Mouse (Mus musculus) limb, embryonic 12.5 days (tissue): ENCODE results near the gene Sstr2. TPM values are rescaled to one million over a fixed set of nuclear protein-coding genes. Genes with fewer than 3 reads are reported as not detected.

ENCODE experiments used
- ATAC-seq: fragments of 200-750 bp; cut with Nextera tagmentation; 2 replicates; pipeline ENCODE4 v1.8.0; 2017; ENCODE audit warnings: low read depth, moderate TSS enrichment; ENCODE audit not compliant: insufficient number of reproducible peaks, insufficient read depth, low FRiP score, low TSS enrichment
- H3K27ac ChIP-seq: fragments of 300-500 bp; sonication (generic); 2 replicates; pipeline ENCODE4 v1.5.1; 2016; ENCODE audit warnings: mild to moderate bottlenecking, moderate library complexity
- H3K27me3 ChIP-seq: fragments of 300-500 bp; sonication (generic); 2 replicates; pipeline ENCODE4 v1.6.1; 2016; ENCODE audit warnings: mild to moderate bottlenecking, moderate library complexity
- H3K36me3 ChIP-seq: fragments of 300-500 bp; sonication (generic); 2 replicates; pipeline ENCODE4 v1.6.1; 2016; ENCODE audit warnings: mild to moderate bottlenecking, moderate library complexity
- H3K4me1 ChIP-seq: fragments of 300-500 bp; sonication (generic); replicated peaks from 2 replicates; pipeline ENCODE4 v1.6.1; 2016
- H3K4me2 ChIP-seq: fragments of 300-500 bp; sonication (generic); 2 replicates; pipeline ENCODE4 v1.6.1; 2016; ENCODE audit warnings: mild to moderate bottlenecking, moderate library complexity
- H3K4me3 ChIP-seq: fragments of 300-500 bp; sonication (generic); replicated peaks from 2 replicates; pipeline ENCODE4 v1.5.1; 2016; ENCODE audit warnings: mild to moderate bottlenecking
- H3K9ac ChIP-seq: fragments of 300-500 bp; sonication (generic); replicated peaks from 2 replicates; pipeline ENCODE4 v1.6.1; 2016; ENCODE audit warnings: mild to moderate bottlenecking, moderate library complexity
- H3K9me3 ChIP-seq: fragments of 300-500 bp; sonication (generic); 2 replicates; pipeline ENCODE4 v1.6.1; 2016; ENCODE audit warnings: mild to moderate bottlenecking, moderate library complexity
- WGBS: fragments of 180-500 bp; shearing (Covaris S2); methylation state at CpG from one replicate; pipeline ENCODE4 v1.1.7; 2016; 5-methylcytosine and 5-hydroxymethylcytosine counted together
- polyA plus RNA-seq: library from polyadenylated mRNA; unstranded; fragments of >200 nt; fragmentation: Nextera tagmentation; extraction: Ambion mirVana; gene quantifications from 2 replicates; pipeline ENCODE4 v1.2.1, GENCODE M21; 2016

Gene Sstr2
- 0.76 and 0.78 TPM in 2 replicates for polyA plus RNA-seq

DNA sequence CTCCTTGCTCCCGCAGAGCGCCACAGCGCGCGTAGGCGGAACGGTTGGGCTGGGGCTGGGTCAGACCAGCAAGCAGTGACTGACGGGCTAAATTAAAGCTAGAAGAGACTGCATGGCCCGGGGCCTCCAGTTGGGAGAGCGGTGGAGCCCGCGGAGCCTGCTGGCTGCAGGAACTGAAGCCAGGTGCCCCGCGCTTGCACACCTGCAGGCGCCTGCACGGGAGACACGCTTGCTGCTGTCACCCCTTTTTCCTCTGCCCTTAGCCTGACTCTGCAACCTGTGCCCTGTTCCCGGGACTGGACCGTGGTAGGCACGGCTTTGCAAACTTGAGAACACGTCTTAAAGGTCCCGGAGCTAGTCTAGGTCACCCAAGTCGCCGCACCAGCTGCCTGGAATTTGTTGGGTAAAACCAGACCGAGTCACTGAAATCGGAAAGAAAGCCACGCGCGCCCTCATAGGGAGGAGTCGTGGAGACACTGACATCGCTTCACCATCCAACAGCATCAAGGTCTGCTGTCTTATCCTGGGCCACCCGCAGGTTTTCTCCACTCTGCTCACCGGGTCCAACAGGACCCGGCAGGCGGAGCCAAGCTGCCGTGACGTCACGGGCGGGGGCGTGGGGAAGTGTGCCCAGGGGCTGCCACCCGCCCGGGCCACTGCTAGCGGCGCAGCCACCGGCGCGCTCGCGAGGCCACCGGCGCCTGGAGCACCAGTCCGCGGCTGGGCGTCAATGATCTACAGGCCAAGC lies at the start of gene Sstr2:
Gene Sstr2 (plus strand): TSS at position 671 of the 748 bp plus-strand sequence.
- ATAC-seq = peak; percentile 61
- Histone ChIP-seq H3K4me1 (peaks cover 24% of the 10 kb centered on the region), H3K36me3 (no peaks in the 10 kb centered on the region), H3K4me2 (peak within 1 kb of the TSS; percentile 92), H3K9ac (peak within 1 kb of the TSS; percentile 57), H3K9me3 (no peaks in the 10 kb centered on the region), H3K27ac (no peak within 1 kb of the TSS), H3K27me3 (peaks cover 57% of the 10 kb centered on the region), H3K4me3 (peak within 1 kb of the TSS; percentile 51)
- under 1% methylated on average over 54 of the region's 54 CpGs for WGBS

DNA sequence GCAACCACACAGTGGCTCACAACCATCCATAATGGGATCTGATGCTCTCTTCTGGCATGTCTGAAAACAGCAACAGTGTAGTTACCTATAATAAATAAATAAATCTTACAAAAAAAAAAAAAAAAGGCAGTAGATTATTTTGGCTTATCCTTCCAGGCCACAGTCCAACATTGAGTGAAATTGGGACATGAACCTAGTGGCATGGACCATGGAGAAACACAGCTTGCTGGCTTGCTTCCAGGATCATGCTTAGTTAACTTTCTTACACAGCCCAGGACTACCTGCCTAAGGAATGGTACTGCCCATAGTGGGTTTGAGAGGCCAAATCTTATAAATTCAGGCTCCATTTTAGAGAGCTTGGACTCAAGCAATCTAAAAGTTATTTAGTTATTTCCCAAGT lies 47.5 kb upstream of the Sstr2 start:
- no peak for ATAC-seq
- Histone ChIP-seq H3K4me2 (no peak overlapping the region), H3K4me1 (0 out of 2 replicates have a peak, but pooled peaks cover 3% of the 10 kb centered on the region), H3K9me3 (no peaks in the 10 kb centered on the region), H3K27me3 (no peaks in the 10 kb centered on the region), H3K4me3 (no peak overlapping the region), H3K27ac (no peak overlapping the region), H3K9ac (no peak overlapping the region), H3K36me3 (no peaks in the 10 kb centered on the region)

- Histone ChIP-seq H3K36me3 (no peaks in the 10 kb centered on the region), H3K9me3 (no peaks in the 10 kb centered on the region), H3K27me3 (no peaks in the 10 kb centered on the region), H3K4me2 (no peak overlapping the region), H3K9ac (no peak overlapping the region), H3K4me3 (no peak overlapping the region), H3K4me1 (0 out of 2 replicates have a peak, but pooled peaks cover 3% of the 10 kb centered on the region), H3K27ac (0 out of 2 replicates have a peak overlapping the region, but pooled peaks have one; percentile 25)
- WGBS = 72% methylated on average over 6 of the region's 6 CpGs
- no peak for ATAC-seq
These were observed 46.5 kb upstream of the Sstr2 start for GRCm38 (mm10) chr11:113572641-113573040.

GRCm38 (mm10) chr11:113577221-113577620 lies 41.9 kb upstream of the Sstr2 start:
- WGBS = 85% methylated on average over 4 of the region's 4 CpGs
- H3K9me3 ChIP-seq = no peaks in the 10 kb centered on the region
- no peak overlapping the region for H3K27ac ChIP-seq
- no peak for ATAC-seq
- H3K27me3 ChIP-seq = no peaks in the 10 kb centered on the region
- no peak overlapping the region for H3K4me3 ChIP-seq
- H3K36me3 ChIP-seq = no peaks in the 10 kb centered on the region
- no peak overlapping the region for H3K4me2 ChIP-seq
- 0 out of 2 replicates have a peak, but pooled peaks cover 3% of the 10 kb centered on the region for H3K4me1 ChIP-seq
- no peak overlapping the region for H3K9ac ChIP-seq

GRCm38 (mm10) chr11:113583879-113584661 lies 35.1 kb upstream of the Sstr2 start:
- 49% methylated on average over 11 of the region's 11 CpGs for WGBS
- no peak for ATAC-seq

GRCm38 (mm10) chr11:113586423-113586822 lies 32.7 kb upstream of the Sstr2 start:
- H3K27ac ChIP-seq = no peak overlapping the region

More at GRCm38 (mm10) chr11:113583879-113584661, 35.1 kb upstream of the Sstr2 start:
- Histone ChIP-seq H3K27me3 (no peaks in the 10 kb centered on the region), H3K4me1 (peaks cover 5% of the 10 kb centered on the region; the same call in 1 of the 2 replicates), H3K9ac (no peak overlapping the region), H3K4me2 (no peak overlapping the region), H3K36me3 (no peaks in the 10 kb centered on the region), H3K4me3 (no peak overlapping the region), H3K27ac (no peak overlapping the region), H3K9me3 (no peaks in the 10 kb centered on the region)

DNA sequence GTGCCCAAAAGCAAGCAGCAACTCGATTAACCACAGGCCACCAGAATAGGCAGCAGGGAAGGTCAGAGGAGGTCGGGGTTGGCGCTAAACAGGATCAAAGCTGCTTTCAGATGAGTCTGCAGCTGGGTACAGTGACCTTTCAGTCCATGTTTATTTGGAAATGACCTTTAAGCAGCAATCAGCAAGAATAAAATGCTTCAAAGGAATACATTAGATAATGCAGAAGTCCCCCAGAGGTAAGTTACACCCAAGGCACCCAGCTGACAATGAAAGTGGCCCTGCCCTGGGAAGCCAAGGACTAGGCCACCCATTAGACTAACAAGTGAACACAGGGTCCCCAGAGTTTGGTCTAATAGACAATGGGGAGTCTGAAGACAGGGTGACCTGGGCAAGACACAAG lies 30.2 kb upstream of the Sstr2 start:
- ATAC-seq = no peak
- Histone ChIP-seq H3K36me3 (no peaks in the 10 kb centered on the region), H3K4me3 (no peak overlapping the region), H3K9ac (no peak overlapping the region), H3K27me3 (no peaks in the 10 kb centered on the region), H3K4me2 (no peak overlapping the region), H3K9me3 (no peaks in the 10 kb centered on the region), H3K4me1 (peaks cover 5% of the 10 kb centered on the region; the same call in 1 of the 2 replicates), H3K27ac (no peak overlapping the region)
- 42% methylated on average over 3 of the region's 3 CpGs for WGBS

More at GRCm38 (mm10) chr11:113586423-113586822, 32.7 kb upstream of the Sstr2 start:
- Histone ChIP-seq H3K4me1 (peaks cover 5% of the 10 kb centered on the region; the same call in 1 of the 2 replicates), H3K4me2 (no peak overlapping the region), H3K4me3 (no peak overlapping the region), H3K36me3 (no peaks in the 10 kb centered on the region), H3K9me3 (no peaks in the 10 kb centered on the region), H3K27me3 (no peaks in the 10 kb centered on the region), H3K9ac (no peak overlapping the region)
- 30% methylated on average over 6 of the region's 6 CpGs for WGBS
- ATAC-seq = no peak

GRCm38 (mm10) chr11:113595144-113595543 lies 24.0 kb upstream of the Sstr2 start:
- Histone ChIP-seq H3K9ac (no peak overlapping the region), H3K36me3 (no peaks in the 10 kb centered on the region), H3K27ac (no peak overlapping the region), H3K9me3 (no peaks in the 10 kb centered on the region), H3K4me3 (no peak overlapping the region), H3K27me3 (no peaks in the 10 kb centered on the region), H3K4me2 (no peak overlapping the region), H3K4me1 (no peaks in the 10 kb centered on the region)
- 82% methylated on average over 5 of the region's 5 CpGs for WGBS
- no peak for ATAC-seq

DNA sequence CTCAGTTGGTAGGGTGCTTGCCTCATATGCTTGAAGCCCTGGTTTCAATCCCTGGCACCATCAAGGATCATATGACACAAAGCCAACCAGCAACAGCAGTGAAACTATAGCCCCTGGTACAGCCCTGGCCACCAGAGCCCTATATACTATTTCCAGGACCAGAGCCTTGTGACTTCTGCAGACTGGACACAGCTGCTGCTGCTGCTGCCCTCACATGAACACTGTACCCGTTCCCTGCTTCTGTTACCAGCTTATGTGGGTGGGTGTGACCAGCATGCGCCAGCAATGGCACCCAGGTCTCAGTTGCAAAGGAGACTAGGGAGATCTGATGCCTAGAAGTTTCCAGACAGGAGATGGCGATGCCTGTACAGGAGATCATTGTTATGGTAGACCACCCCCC lies 21.5 kb upstream of the Sstr2 start:
- Histone ChIP-seq H3K4me3 (no peak overlapping the region), H3K9ac (no peak overlapping the region), H3K27me3 (no peaks in the 10 kb centered on the region), H3K36me3 (no peaks in the 10 kb centered on the region), H3K27ac (no peak overlapping the region), H3K4me2 (no peak overlapping the region), H3K9me3 (no peaks in the 10 kb centered on the region), H3K4me1 (peaks cover 9% of the 10 kb centered on the region; the same call in 1 of the 2 replicates)
- no peak for ATAC-seq
- 89% methylated on average over 3 of the region's 3 CpGs for WGBS

- 86% methylated on average over 18 of the region's 18 CpGs for WGBS
- no peak for ATAC-seq
- no peaks in the 10 kb centered on the region for H3K36me3 ChIP-seq
- no peak overlapping the region for H3K9ac ChIP-seq
- no peak overlapping the region for H3K27ac ChIP-seq
- H3K4me1 ChIP-seq = peaks cover 23% of the 10 kb centered on the region
- no peaks in the 10 kb centered on the region for H3K27me3 ChIP-seq
- H3K4me2 ChIP-seq = no peak overlapping the region
- H3K9me3 ChIP-seq = no peaks in the 10 kb centered on the region
- no peak overlapping the region for H3K4me3 ChIP-seq
These were observed 18.5 kb upstream of the Sstr2 start for GRCm38 (mm10) chr11:113600526-113601245.
